Mouse (Mus musculus): ENCODE data around the gene Rnf183. TPM values are rescaled to one million over a fixed set of nuclear protein-coding genes. Genes with fewer than 3 reads are reported as not detected.
A peak's percentile ranks its signal among the peaks of the same experiment; 100 is the strongest.

The Rnf183 gene
- polyA plus RNA-seq, 2 experiments: not detected

- Histone ChIP-seq H3K9me3 (ENCODE audit: control insufficient read depth, low read length) (no peaks in the 10 kb centered on the region), H3K4me1 (replicated peaks; ENCODE audit: control insufficient read depth in 2 of 2, insufficient read depth in 2 of 2, low read length in 1 of 2) (peaks cover under 1 to 3% of the 10 kb centered on the region in 2 experiments), H3K9ac (replicated peaks) (no peak overlapping the region), H3K36me3 (replicated peaks; ENCODE audit: control insufficient read depth, insufficient read depth, low read depth) (peaks cover 41% of the 10 kb centered on the region), H3K27me3 (ENCODE audit: control insufficient read depth, insufficient read depth, low read length) (no peaks in the 10 kb centered on the region), H3K4me3 (ENCODE audit: insufficient read depth in 1 of 2, low read depth in 2 of 2, low read length in 2 of 2) (no peak overlapping the region), H3K4me2 (ENCODE audit: low read depth) (no peak overlapping the region), H3K27ac (no peak overlapping the region)
- ATAC-seq (ENCODE audit: insufficient read depth) (no peak), DNase-seq (ENCODE audit: low read depth in 3 of 3, low spot score in 3 of 3) (no peak)
- 87% methylated on average over 4 of the region's 4 CpGs for WGBS (ENCODE audit: insufficient replicate concordance)
- no peak for TF ChIP-seq EP300 (IDR thresholded peaks at IDR 0.05; ENCODE audit: low read depth)
- no peak for TF ChIP-seq CTCF (IDR thresholded peaks at IDR 0.05; ENCODE audit: low read depth)
Measured at GRCm38 (mm10) chr4:62425891-62426290, 9.2 kb downstream of the Rnf183 start.

- H3K27me3 ChIP-seq (ENCODE audit: control insufficient read depth, insufficient read depth, low read length): no peaks in the 10 kb centered on the region
- H3K9me3 ChIP-seq (ENCODE audit: control insufficient read depth, low read length): no peaks in the 10 kb centered on the region
- DNase-seq (ENCODE audit: low read depth in 3 of 3, low spot score in 3 of 3): no peak
- H3K36me3 ChIP-seq (replicated peaks; ENCODE audit: control insufficient read depth, insufficient read depth, low read depth): peaks cover 96% of the 10 kb centered on the region
- no peak for TF ChIP-seq EP300 (IDR thresholded peaks at IDR 0.05; ENCODE audit: low read depth)
- TF ChIP-seq CTCF (IDR thresholded peaks at IDR 0.05; ENCODE audit: low read depth): no peak
- H3K4me2 ChIP-seq (ENCODE audit: low read depth): no peak overlapping the region
- no peak overlapping the region for H3K4me3 ChIP-seq (ENCODE audit: insufficient read depth in 1 of 2, low read depth in 2 of 2, low read length in 2 of 2)
- no peaks in the 10 kb centered on the region for H3K4me1 ChIP-seq (replicated peaks; ENCODE audit: control insufficient read depth in 2 of 2, insufficient read depth in 2 of 2, low read length in 1 of 2)
- H3K9ac ChIP-seq (replicated peaks): no peak overlapping the region
- ATAC-seq (ENCODE audit: insufficient read depth): no peak
- WGBS (ENCODE audit: insufficient replicate concordance): 83% methylated on average over 6 of the region's 6 CpGs
- H3K27ac ChIP-seq: no peak overlapping the region
Measured at GRCm38 (mm10) chr4:62419091-62419490, 16.0 kb downstream of the Rnf183 start.

- H3K27ac ChIP-seq: no peak overlapping the region
- H3K36me3 ChIP-seq (replicated peaks; ENCODE audit: control insufficient read depth, insufficient read depth, low read depth): peaks cover 94% of the 10 kb centered on the region
- 83% methylated on average over 8 of the region's 8 CpGs for WGBS (ENCODE audit: insufficient replicate concordance)
- DNase-seq (ENCODE audit: low read depth in 3 of 3, low spot score in 3 of 3) (no peak), ATAC-seq (ENCODE audit: insufficient read depth) (no peak)
- no peaks in the 10 kb centered on the region for H3K27me3 ChIP-seq (ENCODE audit: control insufficient read depth, insufficient read depth, low read length)
- H3K4me1 ChIP-seq (replicated peaks; ENCODE audit: control insufficient read depth in 2 of 2, insufficient read depth in 2 of 2, low read length in 1 of 2): no peaks in the 10 kb centered on the region
- no peak overlapping the region for H3K4me2 ChIP-seq (ENCODE audit: low read depth)
- no peak for TF ChIP-seq EP300 (IDR thresholded peaks at IDR 0.05; ENCODE audit: low read depth)
- TF ChIP-seq CTCF (IDR thresholded peaks at IDR 0.05; ENCODE audit: low read depth): no peak
- H3K9me3 ChIP-seq (ENCODE audit: control insufficient read depth, low read length): no peaks in the 10 kb centered on the region
- no peak overlapping the region for H3K9ac ChIP-seq (replicated peaks)
- no peak overlapping the region for H3K4me3 ChIP-seq (ENCODE audit: insufficient read depth in 1 of 2, low read depth in 2 of 2, low read length in 2 of 2)
Measured at GRCm38 (mm10) chr4:62418448-62418847, 16.6 kb downstream of the Rnf183 start.

GRCm38 (mm10) chr4:62411606-62412005 lies 23.4 kb downstream of the Rnf183 start:
- TF ChIP-seq EP300 (IDR thresholded peaks at IDR 0.05; ENCODE audit: low read depth) (no peak), CTCF (IDR thresholded peaks at IDR 0.05; ENCODE audit: low read depth) (no peak)
- H3K27ac ChIP-seq: no peak overlapping the region
- no peak overlapping the region for H3K9ac ChIP-seq (replicated peaks)
- ATAC-seq (ENCODE audit: insufficient read depth) (no peak), DNase-seq (ENCODE audit: low read depth in 3 of 3, low spot score in 3 of 3) (no peak)
- H3K9me3 ChIP-seq (ENCODE audit: control insufficient read depth, low read length): no peaks in the 10 kb centered on the region
- peaks cover 47% of the 10 kb centered on the region for H3K36me3 ChIP-seq (replicated peaks; ENCODE audit: control insufficient read depth, insufficient read depth, low read depth)
- no peak overlapping the region for H3K4me2 ChIP-seq (ENCODE audit: low read depth)
- H3K4me1 ChIP-seq (replicated peaks; ENCODE audit: control insufficient read depth in 2 of 2, insufficient read depth in 2 of 2, low read length in 1 of 2): peaks cover 7% of the 10 kb centered on the region in 2 experiments
- no peak overlapping the region for H3K4me3 ChIP-seq (ENCODE audit: insufficient read depth in 1 of 2, low read depth in 2 of 2, low read length in 2 of 2)
- WGBS (ENCODE audit: insufficient replicate concordance): 64% methylated on average over 10 of the region's 10 CpGs
- no peaks in the 10 kb centered on the region for H3K27me3 ChIP-seq (ENCODE audit: control insufficient read depth, insufficient read depth, low read length)

GRCm38 (mm10) chr4:62410325-62410724 lies 24.7 kb downstream of the Rnf183 start:
- DNase-seq (ENCODE audit: low read depth in 3 of 3, low spot score in 3 of 3) (no peak), ATAC-seq (ENCODE audit: insufficient read depth) (no peak)
- Histone ChIP-seq H3K4me3 (ENCODE audit: insufficient read depth in 1 of 2, low read depth in 2 of 2, low read length in 2 of 2) (peak overlapping the region in 1 of 2 experiments; percentile 77; a peak in 2 of 4 replicates), H3K4me2 (ENCODE audit: low read depth) (peak overlapping the region; percentile 90), H3K27me3 (ENCODE audit: control insufficient read depth, insufficient read depth, low read length) (no peaks in the 10 kb centered on the region), H3K27ac (no peak overlapping the region), H3K9me3 (ENCODE audit: control insufficient read depth, low read length) (no peaks in the 10 kb centered on the region), H3K4me1 (replicated peaks; ENCODE audit: control insufficient read depth in 2 of 2, insufficient read depth in 2 of 2, low read length in 1 of 2) (peaks cover 7% of the 10 kb centered on the region in 2 experiments), H3K9ac (replicated peaks) (peak overlapping the region; percentile 87), H3K36me3 (replicated peaks; ENCODE audit: control insufficient read depth, insufficient read depth, low read depth) (peaks cover 34% of the 10 kb centered on the region)
- 72% methylated on average over 2 of the region's 2 CpGs for WGBS (ENCODE audit: insufficient replicate concordance)
- TF ChIP-seq CTCF (IDR thresholded peaks at IDR 0.05; ENCODE audit: low read depth): no peak
- TF ChIP-seq EP300 (IDR thresholded peaks at IDR 0.05; ENCODE audit: low read depth): no peak
